Mouse (Mus musculus): ENCODE data around the gene Slc34a3. TPM values are rescaled to one million over a fixed set of nuclear protein-coding genes. Genes with fewer than 3 reads are reported as not detected.

The Slc34a3 gene
- not detected in 2 replicates for polyA plus RNA-seq (2015; fragmentation: Nextera tagmentation; extraction: Ambion mirVana)

- Histone ChIP-seq H3K36me3 (no peaks in the 10 kb centered on the region), H3K27ac (no peak within 1 kb of the TSS), H3K9ac (no peak within 1 kb of the TSS), H3K27me3 (peaks cover 61% of the 10 kb centered on the region), H3K9me3 (no peaks in the 10 kb centered on the region), H3K4me1 (replicated peaks) (peaks cover 2% of the 10 kb centered on the region), H3K4me3 (no peak within 1 kb of the TSS), H3K4me2 (no peak within 1 kb of the TSS)
- WGBS, result 83% methylated on average over 3 of the region's 3 CpGs
- no peak for ATAC-seq (ENCODE audit: low FRiP score)
These were observed at the start of gene Slc34a3 for GRCm38 (mm10) chr2:25234050-25234449. TSS of gene Slc34a3 (minus strand) at chr2:25234364.

GRCm38 (mm10) chr2:25278928-25279882 lies 45.0 kb upstream of the Slc34a3 start:
- Histone ChIP-seq H3K27ac (no peak overlapping the region), H3K27me3 (no peaks in the 10 kb centered on the region), H3K9me3 (no peaks in the 10 kb centered on the region), H3K4me2 (no peak overlapping the region), H3K36me3 (peaks cover 96% of the 10 kb centered on the region), H3K4me1 (replicated peaks) (peaks cover 7% of the 10 kb centered on the region), H3K9ac (no peak overlapping the region), H3K4me3 (no peak overlapping the region)
- WGBS, result 66% methylated on average over 13 of the region's 13 CpGs
- no peak for ATAC-seq (ENCODE audit: low FRiP score)

GRCm38 (mm10) chr2:25273010-25273409 lies 38.8 kb upstream of the Slc34a3 start:
- H3K36me3 ChIP-seq, result peaks cover 77% of the 10 kb centered on the region
- peaks cover 42% of the 10 kb centered on the region for H3K4me1 ChIP-seq (replicated peaks)
- H3K27ac ChIP-seq, result peak overlapping the region; percentile 62; the same call in 1 of the 2 replicates
- no peaks in the 10 kb centered on the region for H3K27me3 ChIP-seq
- peak overlapping the region; percentile 92 for H3K9ac ChIP-seq
- H3K4me2 ChIP-seq, result peak overlapping the region; percentile 97
- ATAC-seq (ENCODE audit: low FRiP score), result no peak
- 39% methylated on average over 16 of the region's 16 CpGs for WGBS
- no peaks in the 10 kb centered on the region for H3K9me3 ChIP-seq
- H3K4me3 ChIP-seq, result peak overlapping the region; percentile 95

- WGBS, result 1% methylated on average over 21 of the region's 29 CpGs
- H3K4me1 ChIP-seq (replicated peaks), result peaks cover 47% of the 10 kb centered on the region
- no peaks in the 10 kb centered on the region for H3K27me3 ChIP-seq
- H3K4me3 ChIP-seq, result peak overlapping the region; percentile 95
- H3K9ac ChIP-seq, result peak overlapping the region; percentile 92
- peak; percentile 61 for ATAC-seq (ENCODE audit: low FRiP score)
- H3K27ac ChIP-seq, result peak overlapping the region; percentile 62; the same call in 1 of the 2 replicates
- H3K36me3 ChIP-seq, result peaks cover 74% of the 10 kb centered on the region
- H3K4me2 ChIP-seq, result peak overlapping the region; percentile 97
- no peaks in the 10 kb centered on the region for H3K9me3 ChIP-seq
These were observed 38.4 kb upstream of the Slc34a3 start for GRCm38 (mm10) chr2:25272515-25272914.

GRCm38 (mm10) chr2:25271827-25272511 lies 37.8 kb upstream of the Slc34a3 start, which contains the start of the genes Ssna1 and Anapc2:
TSS of gene Ssna1 (minus strand) at chr2:25272438.
TSS of gene Anapc2 (plus strand) at chr2:25272478.
- Histone ChIP-seq H3K36me3 (peaks cover 68% of the 10 kb centered on the region), H3K27me3 (no peaks in the 10 kb centered on the region), H3K9ac (peak within 1 kb of the TSS; percentile 92), H3K4me2 (peak within 1 kb of the TSS; percentile 97), H3K9me3 (no peaks in the 10 kb centered on the region), H3K27ac (peak within 1 kb of the TSS; percentile 91), H3K4me1 (replicated peaks) (peaks cover 52% of the 10 kb centered on the region), H3K4me3 (peak within 1 kb of the TSS; percentile 95)
- ATAC-seq (ENCODE audit: low FRiP score), result peak; percentile 94
- WGBS, result under 1% methylated on average over 55 of the region's 55 CpGs

- Histone ChIP-seq H3K4me1 (replicated peaks) (peaks cover 73% of the 10 kb centered on the region), H3K4me2 (peak overlapping the region; percentile 99; the same call in 1 of the 2 replicates), H3K9ac (peak overlapping the region; percentile 36), H3K27me3 (peaks cover 18% of the 10 kb centered on the region), H3K27ac (peak overlapping the region; percentile 62), H3K9me3 (no peaks in the 10 kb centered on the region), H3K4me3 (no peak overlapping the region), H3K36me3 (peaks cover 31% of the 10 kb centered on the region)
- no peak for ATAC-seq (ENCODE audit: low FRiP score)
- WGBS, result 74% methylated on average over 4 of the region's 4 CpGs
These were observed 33.7 kb upstream of the Slc34a3 start for GRCm38 (mm10) chr2:25267746-25268309.

- Histone ChIP-seq H3K4me3 (peak overlapping the region; percentile 79; the same call in 1 of the 2 replicates), H3K36me3 (peaks cover 31% of the 10 kb centered on the region), H3K27me3 (peaks cover 18% of the 10 kb centered on the region), H3K4me1 (replicated peaks) (peaks cover 72% of the 10 kb centered on the region), H3K4me2 (peak overlapping the region; percentile 99), H3K27ac (peak overlapping the region; percentile 83), H3K9ac (peak overlapping the region; percentile 36), H3K9me3 (no peaks in the 10 kb centered on the region)
- ATAC-seq (ENCODE audit: low FRiP score), result no peak
These were observed 33.1 kb upstream of the Slc34a3 start for GRCm38 (mm10) chr2:25267241-25267640.

GRCm38 (mm10) chr2:25266720-25267119 lies 32.6 kb upstream of the Slc34a3 start:
- H3K4me2 ChIP-seq, result peak overlapping the region; percentile 99
- H3K36me3 ChIP-seq, result peaks cover 31% of the 10 kb centered on the region
- peaks cover 18% of the 10 kb centered on the region for H3K27me3 ChIP-seq
- ATAC-seq (ENCODE audit: low FRiP score), result no peak
- peak overlapping the region; percentile 79 for H3K4me3 ChIP-seq
- H3K4me1 ChIP-seq (replicated peaks), result peaks cover 74% of the 10 kb centered on the region
- H3K9me3 ChIP-seq, result no peaks in the 10 kb centered on the region
- H3K9ac ChIP-seq, result peak overlapping the region; percentile 70
- peak overlapping the region; percentile 83 for H3K27ac ChIP-seq
- 35% methylated on average over 2 of the region's 2 CpGs for WGBS

GRCm38 (mm10) chr2:25265897-25266656 lies 31.9 kb upstream of the Slc34a3 start:
- Histone ChIP-seq H3K27ac (peak overlapping the region; percentile 83), H3K9me3 (no peaks in the 10 kb centered on the region), H3K4me3 (peak overlapping the region; percentile 79), H3K36me3 (peaks cover 30% of the 10 kb centered on the region), H3K4me1 (replicated peaks) (peaks cover 67% of the 10 kb centered on the region), H3K9ac (peak overlapping the region; percentile 70), H3K4me2 (peak overlapping the region; percentile 99), H3K27me3 (peaks cover 18% of the 10 kb centered on the region)
- WGBS, result 60% methylated on average over 6 of the region's 6 CpGs
- ATAC-seq (ENCODE audit: low FRiP score), result no peak

- peaks cover 20% of the 10 kb centered on the region for H3K36me3 ChIP-seq
- H3K4me3 ChIP-seq, result peak overlapping the region; percentile 79
- no peak for ATAC-seq (ENCODE audit: low FRiP score)
- no peaks in the 10 kb centered on the region for H3K9me3 ChIP-seq
- H3K4me2 ChIP-seq, result peak overlapping the region; percentile 99
- 67% methylated on average over 3 of the region's 3 CpGs for WGBS
- H3K9ac ChIP-seq, result peak overlapping the region; percentile 85
- H3K4me1 ChIP-seq (replicated peaks), result peaks cover 60% of the 10 kb centered on the region
- peaks cover 18% of the 10 kb centered on the region for H3K27me3 ChIP-seq
- H3K27ac ChIP-seq, result no peak overlapping the region
These were observed 30.7 kb upstream of the Slc34a3 start for GRCm38 (mm10) chr2:25264851-25265250.

GRCm38 (mm10) chr2:25264286-25264660 lies 30.1 kb upstream of the Slc34a3 start:
- H3K27me3 ChIP-seq, result peaks cover 18% of the 10 kb centered on the region
- no peak overlapping the region for H3K27ac ChIP-seq
- H3K4me1 ChIP-seq (replicated peaks), result peaks cover 60% of the 10 kb centered on the region
- peak overlapping the region; percentile 85 for H3K9ac ChIP-seq
- peak overlapping the region; percentile 99 for H3K4me2 ChIP-seq
- no peaks in the 10 kb centered on the region for H3K9me3 ChIP-seq
- peaks cover 14% of the 10 kb centered on the region for H3K36me3 ChIP-seq
- H3K4me3 ChIP-seq, result peak overlapping the region; percentile 79
- WGBS, result 78% methylated on average over 5 of the region's 5 CpGs
- no peak for ATAC-seq (ENCODE audit: low FRiP score)
